Comparison of ENCODE assay signal across 8 mouse cellular contexts in genomic region chr9:16502673-16503343, GRCm38 (mm10). TPM values are rescaled to one million over a fixed set of nuclear protein-coding genes. Genes with fewer than 3 reads are reported as not detected.
DNase-seq lines count a peak whose midpoint lies in the region; ATAC-seq lines count a peak whose summit lies in the region.

No protein-coding gene starts in this region.

- H3K4me1 ChIP-seq in liver, embryonic 11.5 days (replicated peaks; ENCODE audit: control insufficient read depth, insufficient read depth, low read length), result no peaks in the 10 kb centered on the region
- peaks cover 24% of the 10 kb centered on the region for H3K4me1 ChIP-seq in intestine, embryonic 15.5 days (replicated peaks)
- peaks cover 5% of the 10 kb centered on the region; the same call in 1 of the 2 replicates for H3K4me1 ChIP-seq in neural tube, embryonic 11.5 days (ENCODE audit: control insufficient read depth, insufficient read depth, low read length)

- H3K9me3 ChIP-seq in liver, embryonic 11.5 days (ENCODE audit: control insufficient read depth, low read length), result no peaks in the 10 kb centered on the region
- no peaks in the 10 kb centered on the region for H3K9me3 ChIP-seq in intestine, embryonic 15.5 days
- H3K9me3 ChIP-seq in neural tube, embryonic 11.5 days (ENCODE audit: control insufficient read depth, low read length), result no peaks in the 10 kb centered on the region

- DNase-seq in adrenal gland, postnatal 25 days, result peak; percentile 5
- DNase-seq in adrenal gland, postnatal 14 days, result no peak
- no peak for DNase-seq in liver, embryonic 11.5 days (ENCODE audit: low spot score)
- no peak for DNase-seq in liver
- DNase-seq in neural tube, embryonic 11.5 days (ENCODE audit: low spot score), result no peak
- DNase-seq in adrenal gland, adult (ENCODE audit: inconsistent age in 2 of 2, low spot score in 1 of 2), result no peak

- WGBS in liver, embryonic 11.5 days, result 16% methylated on average over 13 of the region's 13 CpGs
- 24% methylated on average over 13 of the region's 13 CpGs for WGBS in intestine, embryonic 15.5 days
- WGBS in neural tube, embryonic 11.5 days, result 10% methylated on average over 13 of the region's 13 CpGs

- H3K27ac ChIP-seq in liver, embryonic 11.5 days (ENCODE audit: low read depth, low read length), result no peak overlapping the region
- no peak overlapping the region for H3K27ac ChIP-seq in intestine, embryonic 15.5 days
- H3K27ac ChIP-seq in neural tube, embryonic 11.5 days (ENCODE audit: low read depth, low read length), result no peak overlapping the region

- no peak for ATAC-seq in liver, embryonic 11.5 days (replicated peaks; ENCODE audit: low FRiP score)
- ATAC-seq in intestine, embryonic 15.5 days, result no peak
- no peak for ATAC-seq in neural tube, embryonic 11.5 days (ENCODE audit: insufficient read depth, low FRiP score, low TSS enrichment)
- ATAC-seq in inflammation-experienced regulatory T-cells, adult 6 months, result no peak

- H3K4me2 ChIP-seq in liver, embryonic 11.5 days, result peak overlapping the region; percentile 76
- H3K4me2 ChIP-seq in intestine, embryonic 15.5 days (replicated peaks), result peak overlapping the region; percentile 98
- H3K4me2 ChIP-seq in neural tube, embryonic 11.5 days (ENCODE audit: low read depth), result peak overlapping the region; percentile 66

- H3K9ac ChIP-seq in liver, embryonic 11.5 days (ENCODE audit: low read depth, low read length), result no peak overlapping the region
- H3K9ac ChIP-seq in intestine, embryonic 15.5 days, result no peak overlapping the region
- H3K9ac ChIP-seq in neural tube, embryonic 11.5 days (ENCODE audit: low read length), result peak overlapping the region; percentile 76

- H3K36me3 ChIP-seq in liver, embryonic 11.5 days (ENCODE audit: control insufficient read depth, insufficient read depth, low read length), result no peaks in the 10 kb centered on the region
- H3K36me3 ChIP-seq in intestine, embryonic 15.5 days, result no peaks in the 10 kb centered on the region
- H3K36me3 ChIP-seq in neural tube, embryonic 11.5 days (ENCODE audit: control insufficient read depth, insufficient read depth, low read length), result no peaks in the 10 kb centered on the region

- peaks cover 53% of the 10 kb centered on the region for H3K27me3 ChIP-seq in liver, embryonic 11.5 days (replicated peaks; ENCODE audit: control insufficient read depth, insufficient read depth, low read length)
- peaks cover 31% of the 10 kb centered on the region for H3K27me3 ChIP-seq in intestine, embryonic 15.5 days (replicated peaks)
- H3K27me3 ChIP-seq in neural tube, embryonic 11.5 days (ENCODE audit: control insufficient read depth, insufficient read depth, low read length), result no peaks in the 10 kb centered on the region

- peak overlapping the region; percentile 52 for H3K4me3 ChIP-seq in liver, embryonic 11.5 days (ENCODE audit: low read depth, low read length)
- peak overlapping the region; percentile 51 for H3K4me3 ChIP-seq in intestine, embryonic 15.5 days (replicated peaks)
- peak overlapping the region; percentile 68 for H3K4me3 ChIP-seq in neural tube, embryonic 11.5 days (ENCODE audit: low read depth, low read length)

RNA-seq across cellular contexts. Expression of gene Fat3, which starts 1.7 kb away (rescaled TPM):
- total RNA-seq in adrenal gland, postnatal 25 days (2021), result 3.5 and 3.9 TPM in 2 replicates
- total RNA-seq in adrenal gland, postnatal 14 days (2021), result 2.4 and 3.1 TPM in 2 replicates
- polyA plus RNA-seq in liver, embryonic 11.5 days (2014; fragmentation: Nextera tagmentation; extraction: Ambion mirVana), result 1.2 and 1.5 TPM in 2 replicates
- polyA plus RNA-seq in intestine, embryonic 15.5 days (2015; fragmentation: Nextera tagmentation; extraction: Ambion mirVana), result 0.46 and 0.52 TPM in 2 replicates
- polyA plus RNA-seq in neural tube, embryonic 11.5 days (2014; fragmentation: Nextera tagmentation; extraction: Ambion mirVana), result 16.1 and 16.8 TPM in 2 replicates
- polyA plus RNA-seq in inflammation-experienced regulatory T-cells, adult 6 months (2017; shearing (Covaris generic)), result under 1 TPM in 2 of 3 experiments, not detected in 1; 0.08 to 0.13 TPM
